Mouse (Mus musculus): ENCODE data around the gene Dars2.

DNA sequence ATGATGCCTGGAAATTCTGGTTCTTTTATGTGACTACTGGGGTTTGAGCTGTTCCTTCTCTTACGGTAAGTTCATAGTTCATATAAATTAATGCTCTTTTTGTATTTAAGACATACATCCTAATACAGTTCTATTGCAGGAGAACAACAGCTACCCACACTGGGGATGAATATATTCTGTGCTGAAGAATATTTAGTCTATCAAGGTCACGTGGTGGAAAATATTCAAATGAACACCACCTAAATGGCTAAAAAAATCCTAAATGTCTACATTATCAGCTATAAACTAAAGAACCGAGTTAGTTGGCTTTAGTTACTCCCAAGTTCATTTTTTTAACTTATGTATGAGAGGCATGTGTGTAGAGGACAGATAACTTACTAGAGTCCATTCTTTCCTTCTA, 40.4 kb downstream of the Dars2 start:
- TF ChIP-seq POLR2A (IDR thresholded peaks at IDR 0.05; ENCODE audit: insufficient read depth, low read depth, low read length) (no peak), CTCF (IDR thresholded peaks at IDR 0.05) (no peak)
